Mouse (Mus musculus): ENCODE results near the gene Adora2a. TPM values are rescaled to one million over a fixed set of nuclear protein-coding genes. Genes with fewer than 3 reads are reported as not detected.

Adora2a gene
- polyA plus RNA-seq (2014; fragmentation: Nextera tagmentation; extraction: Ambion mirVana): 4.9 and 6.8 TPM in 2 replicates

- Histone ChIP-seq H3K9me3 (ENCODE audit: control insufficient read depth, low read length) (no peaks in the 10 kb centered on the region), H3K4me3 (ENCODE audit: control insufficient read depth in 1 of 2, insufficient read depth in 1 of 2, low read depth in 1 of 2, low read length in 2 of 2) (peak within 1 kb of the TSS; percentile 60 to 66), H3K36me3 (ENCODE audit: control insufficient read depth, insufficient read depth, low read length) (peaks cover 9% of the 10 kb centered on the region), H3K27ac (replicated peaks in 1 of 2; ENCODE audit: control insufficient read depth in 1 of 2, insufficient read depth in 1 of 2, low read depth in 2 of 2, low read length in 2 of 2) (peak within 1 kb of the TSS; percentile 18 to 39; a peak in 2 of 4 replicates), H3K4me1 (ENCODE audit: control insufficient read depth in 2 of 2, insufficient read depth in 2 of 2, low read length in 2 of 2) (peaks cover 15 to 29% of the 10 kb centered on the region in 2 experiments), H3K27me3 (ENCODE audit: control insufficient read depth, insufficient read depth, low read length) (peaks cover 11% of the 10 kb centered on the region; the same call in 1 of the 2 replicates), H3K9ac (ENCODE audit: low read length) (peak within 1 kb of the TSS; percentile 79), H3K4me2 (ENCODE audit: low read length) (peak within 1 kb of the TSS; percentile 90)
- 0% methylated on average over 4 of the region's 4 CpGs for WGBS
- ATAC-seq (ENCODE audit: insufficient number of reproducible peaks, insufficient read depth, low FRiP score, low read depth): no peak
These were observed at the start of gene Adora2a for GRCm38 (mm10) chr10:75316872-75316907. Gene Adora2a, plus strand, starts transcription at chr10:75316877.

- Histone ChIP-seq H3K9me3 (ENCODE audit: control insufficient read depth, low read length) (no peaks in the 10 kb centered on the region), H3K27ac (replicated peaks in 1 of 2; ENCODE audit: control insufficient read depth in 1 of 2, insufficient read depth in 1 of 2, low read depth in 2 of 2, low read length in 2 of 2) (0 out of 4 replicates have a peak overlapping the region, but pooled peaks of 1 of the 2 experiments have one; percentile 8), H3K4me3 (ENCODE audit: control insufficient read depth in 1 of 2, insufficient read depth in 1 of 2, low read depth in 1 of 2, low read length in 2 of 2) (no peak overlapping the region), H3K4me1 (ENCODE audit: control insufficient read depth in 2 of 2, insufficient read depth in 2 of 2, low read length in 2 of 2) (peaks cover 5 to 6% of the 10 kb centered on the region in 2 experiments; a peak in 2 of 4 replicates), H3K27me3 (ENCODE audit: control insufficient read depth, insufficient read depth, low read length) (no peaks in the 10 kb centered on the region), H3K36me3 (ENCODE audit: control insufficient read depth, insufficient read depth, low read length) (peaks cover 75% of the 10 kb centered on the region), H3K4me2 (ENCODE audit: low read length) (no peak overlapping the region), H3K9ac (ENCODE audit: low read length) (no peak overlapping the region)
- 14% methylated on average over 4 of the region's 4 CpGs for WGBS
- ATAC-seq (ENCODE audit: insufficient number of reproducible peaks, insufficient read depth, low FRiP score, low read depth): no peak
These were observed 43.7 kb upstream of the Adora2a start for GRCm38 (mm10) chr10:75273020-75273419.

GRCm38 (mm10) chr10:75276427-75277013 lies 40.2 kb upstream of the Adora2a start:
- no peaks in the 10 kb centered on the region for H3K27me3 ChIP-seq (ENCODE audit: control insufficient read depth, insufficient read depth, low read length)
- peaks cover 5 to 6% of the 10 kb centered on the region in 2 experiments; a peak in 2 of 4 replicates for H3K4me1 ChIP-seq (ENCODE audit: control insufficient read depth in 2 of 2, insufficient read depth in 2 of 2, low read length in 2 of 2)
- H3K27ac ChIP-seq (replicated peaks in 1 of 2; ENCODE audit: control insufficient read depth in 1 of 2, insufficient read depth in 1 of 2, low read depth in 2 of 2, low read length in 2 of 2): no peak overlapping the region
- no peak overlapping the region for H3K4me3 ChIP-seq (ENCODE audit: control insufficient read depth in 1 of 2, insufficient read depth in 1 of 2, low read depth in 1 of 2, low read length in 2 of 2)
- 88% methylated on average over 12 of the region's 12 CpGs for WGBS
- ATAC-seq (ENCODE audit: insufficient number of reproducible peaks, insufficient read depth, low FRiP score, low read depth): no peak
- H3K4me2 ChIP-seq (ENCODE audit: low read length): no peak overlapping the region
- H3K9me3 ChIP-seq (ENCODE audit: control insufficient read depth, low read length): no peaks in the 10 kb centered on the region
- H3K36me3 ChIP-seq (ENCODE audit: control insufficient read depth, insufficient read depth, low read length): peaks cover 76% of the 10 kb centered on the region
- H3K9ac ChIP-seq (ENCODE audit: low read length): no peak overlapping the region

- Histone ChIP-seq H3K4me2 (ENCODE audit: low read length) (no peak overlapping the region), H3K4me1 (ENCODE audit: control insufficient read depth in 2 of 2, insufficient read depth in 2 of 2, low read length in 2 of 2) (peaks cover 2 to 6% of the 10 kb centered on the region in 2 experiments; a peak in 2 of 4 replicates), H3K9me3 (ENCODE audit: control insufficient read depth, low read length) (no peaks in the 10 kb centered on the region), H3K9ac (ENCODE audit: low read length) (no peak overlapping the region), H3K27ac (replicated peaks in 1 of 2; ENCODE audit: control insufficient read depth in 1 of 2, insufficient read depth in 1 of 2, low read depth in 2 of 2, low read length in 2 of 2) (no peak overlapping the region), H3K27me3 (ENCODE audit: control insufficient read depth, insufficient read depth, low read length) (no peaks in the 10 kb centered on the region), H3K4me3 (ENCODE audit: control insufficient read depth in 1 of 2, insufficient read depth in 1 of 2, low read depth in 1 of 2, low read length in 2 of 2) (no peak overlapping the region), H3K36me3 (ENCODE audit: control insufficient read depth, insufficient read depth, low read length) (peaks cover 71% of the 10 kb centered on the region)
- no peak for ATAC-seq (ENCODE audit: insufficient number of reproducible peaks, insufficient read depth, low FRiP score, low read depth)
- 63% methylated on average over 1 of the region's 1 CpGs for WGBS
These were observed 39.2 kb upstream of the Adora2a start for GRCm38 (mm10) chr10:75277501-75277900.

DNA sequence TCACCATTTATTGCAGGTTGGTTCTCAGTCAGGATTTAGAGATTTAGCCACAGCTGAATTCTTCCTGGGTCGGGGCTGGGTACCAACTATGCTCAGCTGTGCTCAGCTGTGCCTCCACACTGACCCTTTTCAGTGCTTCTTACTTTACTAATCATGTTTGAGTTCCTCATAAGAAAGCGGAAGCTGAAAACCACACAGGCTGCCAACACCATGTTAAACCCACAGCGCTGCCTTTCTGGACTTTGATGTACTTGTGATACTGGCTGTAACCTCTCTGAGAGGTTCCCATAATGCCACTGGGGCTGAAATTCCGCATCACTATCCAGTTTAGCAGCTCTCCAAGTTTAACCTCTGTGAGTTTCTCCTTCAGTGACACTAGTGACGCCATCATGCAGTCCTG lies 34.0 kb upstream of the Adora2a start:
- Histone ChIP-seq H3K9ac (ENCODE audit: low read length) (no peak overlapping the region), H3K4me2 (ENCODE audit: low read length) (no peak overlapping the region), H3K27me3 (ENCODE audit: control insufficient read depth, insufficient read depth, low read length) (no peaks in the 10 kb centered on the region), H3K27ac (replicated peaks in 1 of 2; ENCODE audit: control insufficient read depth in 1 of 2, insufficient read depth in 1 of 2, low read depth in 2 of 2, low read length in 2 of 2) (no peak overlapping the region), H3K9me3 (ENCODE audit: control insufficient read depth, low read length) (no peaks in the 10 kb centered on the region), H3K36me3 (ENCODE audit: control insufficient read depth, insufficient read depth, low read length) (peaks cover 48% of the 10 kb centered on the region), H3K4me1 (ENCODE audit: control insufficient read depth in 2 of 2, insufficient read depth in 2 of 2, low read length in 2 of 2) (no peaks in the 10 kb centered on the region), H3K4me3 (ENCODE audit: control insufficient read depth in 1 of 2, insufficient read depth in 1 of 2, low read depth in 1 of 2, low read length in 2 of 2) (no peak overlapping the region)
- 87% methylated on average over 5 of the region's 5 CpGs for WGBS
- no peak for ATAC-seq (ENCODE audit: insufficient number of reproducible peaks, insufficient read depth, low FRiP score, low read depth)

GRCm38 (mm10) chr10:75283821-75284220 lies 32.9 kb upstream of the Adora2a start:
- no peak overlapping the region for H3K4me3 ChIP-seq (ENCODE audit: control insufficient read depth in 1 of 2, insufficient read depth in 1 of 2, low read depth in 1 of 2, low read length in 2 of 2)
- H3K4me1 ChIP-seq (ENCODE audit: control insufficient read depth in 2 of 2, insufficient read depth in 2 of 2, low read length in 2 of 2): no peaks in the 10 kb centered on the region
- no peaks in the 10 kb centered on the region for H3K27me3 ChIP-seq (ENCODE audit: control insufficient read depth, insufficient read depth, low read length)
- ATAC-seq (ENCODE audit: insufficient number of reproducible peaks, insufficient read depth, low FRiP score, low read depth): no peak
- no peak overlapping the region for H3K9ac ChIP-seq (ENCODE audit: low read length)
- WGBS: 97% methylated on average over 3 of the region's 3 CpGs
- peaks cover 50% of the 10 kb centered on the region for H3K36me3 ChIP-seq (ENCODE audit: control insufficient read depth, insufficient read depth, low read length)
- H3K9me3 ChIP-seq (ENCODE audit: control insufficient read depth, low read length): no peaks in the 10 kb centered on the region
- H3K27ac ChIP-seq (replicated peaks in 1 of 2; ENCODE audit: control insufficient read depth in 1 of 2, insufficient read depth in 1 of 2, low read depth in 2 of 2, low read length in 2 of 2): no peak overlapping the region
- no peak overlapping the region for H3K4me2 ChIP-seq (ENCODE audit: low read length)

DNA sequence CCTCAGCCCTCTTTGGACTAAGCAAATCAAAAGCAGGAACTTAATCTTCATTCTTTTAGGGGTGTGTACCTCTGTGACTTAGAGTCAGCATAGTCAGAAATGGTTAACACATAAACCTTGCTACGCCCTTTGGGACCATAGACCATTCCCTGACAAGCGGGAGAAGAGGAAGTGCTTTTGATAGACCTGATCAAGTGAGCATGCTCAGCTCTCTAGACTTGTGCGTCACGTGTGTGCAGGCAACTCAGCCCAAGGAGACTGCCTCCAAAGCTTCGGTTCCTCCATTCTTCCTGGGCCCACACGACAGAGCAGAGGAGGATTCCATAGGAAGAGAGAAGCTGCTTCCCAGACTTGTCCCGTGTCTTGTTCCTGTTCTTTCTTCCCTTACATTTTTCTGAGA lies 28.1 kb upstream of the Adora2a start:
- H3K36me3 ChIP-seq (ENCODE audit: control insufficient read depth, insufficient read depth, low read length): peaks cover 32% of the 10 kb centered on the region; the same call in 1 of the 2 replicates
- 71% methylated on average over 7 of the region's 7 CpGs for WGBS
- ATAC-seq (ENCODE audit: insufficient number of reproducible peaks, insufficient read depth, low FRiP score, low read depth): no peak

GRCm38 (mm10) chr10:75289392-75289791 lies 27.3 kb upstream of the Adora2a start:
- no peaks in the 10 kb centered on the region for H3K9me3 ChIP-seq (ENCODE audit: control insufficient read depth, low read length)
- no peaks in the 10 kb centered on the region for H3K27me3 ChIP-seq (ENCODE audit: control insufficient read depth, insufficient read depth, low read length)
- H3K27ac ChIP-seq (replicated peaks in 1 of 2; ENCODE audit: control insufficient read depth in 1 of 2, insufficient read depth in 1 of 2, low read depth in 2 of 2, low read length in 2 of 2): no peak overlapping the region
- 63% methylated on average over 4 of the region's 4 CpGs for WGBS
- 0 out of 2 replicates have a peak, but pooled peaks cover 25% of the 10 kb centered on the region for H3K36me3 ChIP-seq (ENCODE audit: control insufficient read depth, insufficient read depth, low read length)
- no peak overlapping the region for H3K4me2 ChIP-seq (ENCODE audit: low read length)
- H3K4me3 ChIP-seq (ENCODE audit: control insufficient read depth in 1 of 2, insufficient read depth in 1 of 2, low read depth in 1 of 2, low read length in 2 of 2): no peak overlapping the region
- no peak for ATAC-seq (ENCODE audit: insufficient number of reproducible peaks, insufficient read depth, low FRiP score, low read depth)
- no peak overlapping the region for H3K9ac ChIP-seq (ENCODE audit: low read length)
- H3K4me1 ChIP-seq (ENCODE audit: control insufficient read depth in 2 of 2, insufficient read depth in 2 of 2, low read length in 2 of 2): peaks cover 2 to 9% of the 10 kb centered on the region in 2 experiments; a peak in 3 of 4 replicates

More for the DNA sequence above, 28.1 kb upstream of the Adora2a start:
- no peak overlapping the region for H3K9ac ChIP-seq (ENCODE audit: low read length)
- no peaks in the 10 kb centered on the region for H3K27me3 ChIP-seq (ENCODE audit: control insufficient read depth, insufficient read depth, low read length)
- no peak overlapping the region for H3K27ac ChIP-seq (replicated peaks in 1 of 2; ENCODE audit: control insufficient read depth in 1 of 2, insufficient read depth in 1 of 2, low read depth in 2 of 2, low read length in 2 of 2)
- H3K4me2 ChIP-seq (ENCODE audit: low read length): no peak overlapping the region
- H3K9me3 ChIP-seq (ENCODE audit: control insufficient read depth, low read length): no peaks in the 10 kb centered on the region
- H3K4me1 ChIP-seq (ENCODE audit: control insufficient read depth in 2 of 2, insufficient read depth in 2 of 2, low read length in 2 of 2): peaks cover 0 to 4% of the 10 kb centered on the region in 2 experiments; a peak in 1 of 4 replicates
- H3K4me3 ChIP-seq (ENCODE audit: control insufficient read depth in 1 of 2, insufficient read depth in 1 of 2, low read depth in 1 of 2, low read length in 2 of 2): no peak overlapping the region
